Mouse (Mus musculus) stomach, postnatal 0 days (tissue): ENCODE results near the gene Rarres2.

Experiments used
- CTCF ChIP-seq: IDR thresholded peaks from 2 replicates; pipeline ENCODE4 v1.5.1; 2016; ENCODE audit warnings: antibody characterized with exemption, low read depth, mild to moderate bottlenecking, moderate library complexity
- EP300 ChIP-seq: optimal IDR thresholded peaks from 2 replicates; pipeline ENCODE3; 2016; ENCODE audit warnings: antibody characterized with exemption

- TF ChIP-seq EP300 (no peak), CTCF (no peak)
Measured at GRCm38 (mm10) chr6:48579215-48579648, 6.6 kb upstream of the Rarres2 start.
